Mouse (Mus musculus) myocyte (in vitro differentiated cells): ENCODE data around the gene Ccm2. TPM values are rescaled to one million over a fixed set of nuclear protein-coding genes. Genes with fewer than 3 reads are reported as not detected.
"Not testable (repeated sequence)": the region's sequence is repeated elsewhere in the genome, so short reads cannot be mapped to it uniquely, and the experiment has no call there.

Experiments used
- H3K27me3 ChIP-seq: one replicate; pipeline ENCODE4 v1.6.1; 2011; ENCODE audit not compliant: control insufficient read depth, insufficient read depth, insufficient read length
- H3K36me3 ChIP-seq: one replicate; pipeline ENCODE4 v1.6.1; 2011; ENCODE audit not compliant: control insufficient read depth, insufficient read depth
- H3K4me2 ChIP-seq: one replicate; pipeline ENCODE4 v1.6.1; 2011; ENCODE audit warnings: low read depth, control low read depth
- H3K4me3 ChIP-seq: one replicate; pipeline ENCODE4 v1.5.1; 2011; ENCODE audit warnings: mild to moderate bottlenecking, control low read depth, moderate library complexity
- H3K79me2 ChIP-seq: one replicate; pipeline ENCODE4 v1.6.1; 2011; ENCODE audit not compliant: control insufficient read depth, insufficient read depth
- H3ac ChIP-seq: one replicate; pipeline ENCODE4 v1.6.1; 2011; ENCODE audit not compliant: control insufficient read depth, insufficient read length
- CEBPB ChIP-seq: IDR thresholded peaks from 2 replicates; pipeline ENCODE4 v1.6.1; 2011; ENCODE audit warnings: mild to moderate bottlenecking, moderate library complexity; ENCODE audit not compliant: poor library complexity, insufficient read depth, severe bottlenecking
- E2F4 ChIP-seq: IDR thresholded peaks from one replicate; pipeline ENCODE4 v1.6.1; 2011; ENCODE audit warnings: mild to moderate bottlenecking, control low read depth, moderate library complexity; ENCODE audit not compliant: insufficient read depth
- MAX ChIP-seq: IDR thresholded peaks from one replicate; pipeline ENCODE4 v1.6.1; 2011; ENCODE audit warnings: low read depth, mild to moderate bottlenecking, control low read depth
- MYOD1 ChIP-seq, 3 experiments: IDR thresholded peaks; one replicate each; pipeline ENCODE4 v1.6.1; 2011; ENCODE audit warnings: control low read depth in 2 of 3, low read depth in 2 of 3, mild to moderate bottlenecking in 2 of 3, moderate library complexity in 1 of 3; ENCODE audit not compliant: insufficient read length in 2 of 3, control insufficient read depth in 1 of 3
- MYOG ChIP-seq, 3 experiments: IDR thresholded peaks; one replicate each; pipeline ENCODE4 v1.6.1; 2011; ENCODE audit warnings: control low read depth in 2 of 3, low read depth in 2 of 3, mild to moderate bottlenecking in 2 of 3; ENCODE audit not compliant: insufficient read length in 2 of 3, control insufficient read depth in 1 of 3, insufficient read depth in 1 of 3
- POLR2A ChIP-seq: IDR thresholded peaks from one replicate; pipeline ENCODE4 v1.6.1; 2011; ENCODE audit warnings: low read depth, mild to moderate bottlenecking, control low read depth, moderate library complexity; ENCODE audit not compliant: insufficient read length
- POLR2AphosphoS2 ChIP-seq: IDR thresholded peaks from one replicate; pipeline ENCODE4 v1.6.1; 2011; ENCODE audit warnings: low read depth, control low read depth; ENCODE audit not compliant: insufficient read length
- REST ChIP-seq: IDR thresholded peaks from one replicate; pipeline ENCODE4 v1.6.1; 2011; ENCODE audit warnings: mild to moderate bottlenecking, control low read depth, moderate library complexity; ENCODE audit not compliant: insufficient read depth, insufficient read length
- SRF ChIP-seq: IDR thresholded peaks from one replicate; pipeline ENCODE4 v1.6.1; 2011; ENCODE audit warnings: low read depth; ENCODE audit not compliant: control insufficient read depth, insufficient read length
- TCF12 ChIP-seq: IDR thresholded peaks from one replicate; pipeline ENCODE4 v1.6.1; 2011; ENCODE audit warnings: mild to moderate bottlenecking, control low read depth; ENCODE audit not compliant: poor library complexity, insufficient read depth, severe bottlenecking
- TCF3 ChIP-seq: IDR thresholded peaks from one replicate; pipeline ENCODE4 v1.6.1; 2011; ENCODE audit warnings: low read depth, control low read depth; ENCODE audit not compliant: insufficient read length
- USF1 ChIP-seq: IDR thresholded peaks from one replicate; pipeline ENCODE4 v1.6.1; 2011; ENCODE audit warnings: low read depth, mild to moderate bottlenecking, control low read depth, moderate library complexity
- polyA plus RNA-seq: library from polyadenylated mRNA; unstranded; fragments of >200 nt; fragmentation: generic; extraction: Trizol; gene quantifications from one replicate; pipeline ENCODE4 v1.2.1, GENCODE M21; 2012; ENCODE audit warnings: missing spikeins

The Ccm2 gene
- polyA plus RNA-seq, 1 experiment, result 66.0 TPM

DNA sequence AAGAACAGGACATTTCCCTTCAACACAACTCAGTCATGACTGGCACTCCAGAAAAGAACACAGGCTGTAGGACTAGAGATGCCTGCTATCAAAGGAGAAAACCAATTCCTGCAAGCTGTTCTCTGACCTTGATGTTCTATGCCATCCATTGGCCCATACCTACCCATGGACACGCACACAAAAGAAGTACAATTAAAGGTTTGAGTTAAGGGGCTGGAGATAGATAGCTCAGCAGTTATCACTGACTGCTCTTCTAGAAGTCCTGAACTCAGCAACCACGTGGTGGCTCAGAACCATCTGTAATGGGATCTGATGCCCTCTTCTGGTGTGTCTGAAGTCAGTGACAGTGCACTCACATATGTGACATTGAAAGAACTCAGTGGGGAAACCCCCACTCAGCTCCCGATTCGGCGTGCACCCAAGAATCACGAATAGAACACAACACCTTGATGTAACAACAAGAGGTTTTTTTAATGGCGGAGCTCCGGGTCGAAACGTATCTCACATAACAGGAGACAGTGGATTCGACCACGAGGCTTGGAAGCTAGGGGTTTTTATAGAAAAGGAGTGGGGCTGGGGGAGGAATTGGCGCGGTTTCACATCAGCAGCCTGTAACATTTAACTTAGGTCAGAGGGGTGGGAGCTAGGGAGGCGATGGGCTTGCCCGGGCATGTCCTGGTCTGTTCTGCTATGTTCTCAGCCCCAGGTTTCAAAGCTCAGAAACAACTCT lies 20.0 kb upstream of the Ccm2 start:
- peaks cover 28% of the 10 kb centered on the region for H3K79me2 ChIP-seq
- TF ChIP-seq MAX, result peak; percentile 89
- peak; percentile 88 for TF ChIP-seq USF1
- peak overlapping the region; percentile 90 for H3K4me2 ChIP-seq
- peak overlapping the region; percentile 96 for H3K4me3 ChIP-seq
- H3ac ChIP-seq, H3K27me3 ChIP-seq: not testable (repeated sequence)
- peaks cover 37% of the 10 kb centered on the region for H3K36me3 ChIP-seq

DNA sequence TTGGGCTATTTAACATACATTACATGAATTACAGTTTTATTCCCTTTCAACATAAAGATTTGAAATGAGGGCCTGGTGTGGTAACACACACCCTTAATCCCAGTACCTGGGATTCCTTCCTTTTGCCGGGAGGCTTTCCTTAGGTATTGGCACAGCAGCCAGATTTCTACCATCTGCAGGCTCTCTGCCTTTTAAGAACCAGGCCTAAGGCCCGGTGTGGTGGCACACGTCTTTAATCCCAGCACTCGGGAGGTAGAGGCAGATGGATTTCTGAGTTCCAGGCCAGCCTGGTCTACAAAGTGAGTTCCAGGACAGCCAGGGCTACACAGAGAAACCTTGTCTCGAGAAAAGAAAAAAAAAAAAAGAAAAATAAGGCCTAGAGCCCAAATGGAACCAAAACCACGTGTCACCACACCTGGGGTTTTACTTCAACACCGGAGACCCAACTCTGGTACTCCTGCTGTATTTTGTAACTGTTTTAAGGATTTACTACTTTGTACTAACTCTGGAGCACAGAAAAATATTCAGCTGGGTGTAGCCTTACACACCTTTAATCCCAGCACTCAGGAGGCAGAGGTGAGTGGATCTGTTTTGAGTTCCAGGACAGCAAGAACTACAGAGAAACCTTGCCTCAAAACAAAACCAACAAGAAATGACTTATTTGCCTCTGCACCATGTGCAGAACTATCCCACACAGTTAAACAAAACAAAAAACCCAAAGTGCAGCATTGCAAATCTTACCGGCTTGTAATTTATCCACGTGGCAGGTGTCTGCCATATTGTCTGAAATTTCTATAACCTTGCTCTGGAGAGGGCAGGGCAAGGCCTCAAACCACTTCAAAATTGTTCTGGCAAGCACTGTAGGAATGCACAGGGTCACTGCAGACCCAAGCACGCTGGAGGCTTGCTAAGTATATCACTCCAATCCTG lies 19.2 kb upstream of the Ccm2 start:
- TF ChIP-seq USF1 (no peak), TCF3 (no peak)
- H3K27me3 ChIP-seq, result no peaks in the 10 kb centered on the region
- H3K4me3 ChIP-seq, result peak overlapping the region; percentile 96
- peaks cover 37% of the 10 kb centered on the region for H3K36me3 ChIP-seq
- peaks cover 28% of the 10 kb centered on the region for H3K79me2 ChIP-seq
- H3ac ChIP-seq, result peak overlapping the region; percentile 42
- peak overlapping the region; percentile 90 for H3K4me2 ChIP-seq

DNA sequence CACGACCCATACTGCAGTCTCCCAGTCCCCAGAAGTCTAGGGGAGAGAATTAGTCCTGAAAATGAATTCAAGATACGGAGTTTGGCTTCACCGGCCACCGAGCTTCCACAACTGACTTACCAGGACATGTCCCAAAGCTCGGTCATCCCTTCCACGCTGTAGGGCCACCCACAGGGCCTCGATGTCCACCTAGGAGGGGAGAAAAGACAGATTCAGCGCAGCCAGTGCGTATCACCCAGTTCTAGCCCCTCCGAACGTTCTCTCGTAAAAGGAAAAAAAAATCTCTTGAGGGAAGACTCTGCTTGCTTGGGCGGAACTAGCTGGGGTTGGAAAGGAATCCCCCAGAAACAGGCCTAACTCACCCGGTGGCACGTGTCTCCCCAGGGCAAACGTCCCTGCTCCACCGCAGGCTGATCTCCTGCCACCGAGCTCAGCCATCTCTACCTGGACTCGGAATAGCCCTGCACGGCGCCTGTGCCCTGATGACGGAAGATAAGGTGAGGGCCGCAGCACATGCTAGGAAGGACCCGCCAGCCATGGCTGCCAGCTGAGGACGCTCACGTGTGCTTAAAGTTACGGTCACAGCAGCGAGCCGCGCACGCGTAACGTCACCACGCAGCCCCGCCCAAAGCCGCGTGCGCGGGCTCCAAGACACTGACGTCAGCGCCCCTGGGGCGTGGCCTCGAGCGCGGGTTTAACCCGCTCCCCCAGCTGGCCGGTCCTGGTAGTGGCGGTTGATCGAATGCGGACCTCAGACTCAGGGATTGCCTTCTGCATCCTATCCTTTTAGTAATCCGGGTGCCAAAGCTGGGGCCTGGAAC lies 18.3 kb upstream of the Ccm2 start:
- Histone ChIP-seq H3ac (peak overlapping the region; percentile 42), H3K4me2 (peak overlapping the region; percentile 90), H3K27me3 (no peaks in the 10 kb centered on the region), H3K36me3 (peaks cover 37% of the 10 kb centered on the region), H3K79me2 (peaks cover 28% of the 10 kb centered on the region), H3K4me3 (peak overlapping the region; percentile 96)
- peak; percentile 61 for TF ChIP-seq USF1
- TF ChIP-seq POLR2AphosphoS2, result peak; percentile 100
- TF ChIP-seq TCF3, result peak; percentile 4
- peak; percentile 36 for TF ChIP-seq E2F4
- peak in 2 of 3 experiments; percentile 23 to 66 for TF ChIP-seq MYOG (IDR thresholded peaks at IDR 0.05; ENCODE audit: control insufficient read depth in 1 of 3, insufficient read depth in 1 of 3, insufficient read length in 2 of 3, low read depth in 2 of 3)
- peak; percentile 98 for TF ChIP-seq POLR2A
- peak; percentile 84 for TF ChIP-seq MAX
- TF ChIP-seq MYOD1 (IDR thresholded peaks at IDR 0.05; ENCODE audit: control insufficient read depth in 1 of 3, insufficient read length in 2 of 3, low read depth in 2 of 3), result peak in 2 of 3 experiments; percentile 8 to 25
- no peak for TF ChIP-seq CEBPB
- TF ChIP-seq SRF, result peak; percentile 80
- TF ChIP-seq REST, result peak; percentile 66
- no peak for TF ChIP-seq TCF12

DNA sequence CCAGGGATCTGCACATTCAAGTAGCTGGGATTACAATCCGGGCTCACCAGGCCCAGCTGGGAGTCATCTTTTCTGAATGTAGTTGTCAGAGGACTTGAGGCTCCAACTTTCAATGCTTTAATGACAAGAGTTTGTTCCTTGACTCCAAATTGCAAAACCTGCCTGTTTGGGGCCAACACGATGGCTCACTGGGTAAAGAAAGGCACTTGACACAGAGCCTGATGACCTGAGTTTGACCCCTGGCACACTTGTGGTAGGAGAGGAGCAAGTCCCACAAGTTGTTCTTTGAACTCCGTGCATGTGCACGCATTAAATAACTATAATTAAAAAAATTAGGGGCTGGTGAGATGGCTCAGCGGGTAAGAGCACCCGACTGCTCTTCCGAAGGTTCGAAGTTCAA lies 16.7 kb upstream of the Ccm2 start:
- Histone ChIP-seq H3K27me3 (no peaks in the 10 kb centered on the region), H3ac (no peak overlapping the region), H3K4me3 (no peak overlapping the region), H3K79me2 (peaks cover 28% of the 10 kb centered on the region), H3K4me2 (no peak overlapping the region), H3K36me3 (peaks cover 27% of the 10 kb centered on the region)
- no peak for TF ChIP-seq MYOD1 (IDR thresholded peaks at IDR 0.05; ENCODE audit: control insufficient read depth in 1 of 3, insufficient read length in 2 of 3, low read depth in 2 of 3)
- no peak for TF ChIP-seq SRF
- no peak for TF ChIP-seq MYOG (IDR thresholded peaks at IDR 0.05; ENCODE audit: control insufficient read depth in 1 of 3, insufficient read depth in 1 of 3, insufficient read length in 2 of 3, low read depth in 2 of 3)
- no peak for TF ChIP-seq TCF3
- TF ChIP-seq E2F4, result no peak
- TF ChIP-seq CEBPB, result no peak
- TF ChIP-seq USF1, result no peak
- TF ChIP-seq MAX, result no peak
- no peak for TF ChIP-seq POLR2A
- TF ChIP-seq TCF12, result no peak
- no peak for TF ChIP-seq POLR2AphosphoS2

DNA sequence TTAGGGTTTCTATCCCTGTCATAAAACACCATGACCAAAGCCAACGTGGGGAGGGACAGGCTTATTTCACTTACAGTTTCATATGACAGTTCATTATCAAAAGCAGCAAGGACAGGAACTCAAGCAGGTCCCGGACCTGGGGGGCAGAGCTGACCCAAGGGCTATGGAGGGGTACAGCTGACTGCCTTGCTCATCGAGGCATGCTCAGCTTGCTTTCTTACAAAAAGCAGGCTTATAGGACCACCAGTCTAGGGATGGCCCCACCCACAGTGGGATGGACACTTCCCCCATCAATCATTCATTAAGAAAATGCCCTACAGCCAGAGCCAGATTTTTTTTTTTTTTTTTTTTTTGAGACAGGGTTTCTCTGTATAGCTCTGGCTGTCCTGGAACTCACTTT lies 15.9 kb upstream of the Ccm2 start:
- no peak for TF ChIP-seq TCF3
- no peak for TF ChIP-seq USF1
- TF ChIP-seq MYOG (IDR thresholded peaks at IDR 0.05; ENCODE audit: control insufficient read depth in 1 of 3, insufficient read depth in 1 of 3, insufficient read length in 2 of 3, low read depth in 2 of 3), result no peak
- no peak for TF ChIP-seq POLR2A
- no peak for TF ChIP-seq SRF
- no peak for TF ChIP-seq TCF12
- no peak for TF ChIP-seq REST
- no peak for TF ChIP-seq CEBPB
- TF ChIP-seq E2F4, result no peak
- TF ChIP-seq POLR2AphosphoS2, result no peak
- TF ChIP-seq MYOD1 (IDR thresholded peaks at IDR 0.05; ENCODE audit: control insufficient read depth in 1 of 3, insufficient read length in 2 of 3, low read depth in 2 of 3), result no peak
- TF ChIP-seq MAX, result no peak
- H3K4me2 ChIP-seq, result no peak overlapping the region

More for the DNA sequence above, 15.9 kb upstream of the Ccm2 start:
- Histone ChIP-seq H3K27me3 (no peaks in the 10 kb centered on the region), H3K36me3 (peaks cover 19% of the 10 kb centered on the region), H3K4me3 (no peak overlapping the region), H3ac (no peak overlapping the region), H3K79me2 (peaks cover 28% of the 10 kb centered on the region)
